Mouse (Mus musculus) lung, embryonic 14.5 days (tissue): ENCODE measurements at regions not wholly inside any gene's neighbourhood (a gene's known extent, or its start where the extent isn't known, plus 50 kb on each side); places are given as distances from the start of the nearest gene placed in this dataset.

Experiments
- ATAC-seq: fragments of 200-750 bp; cut with Nextera tagmentation; 2 replicates; pipeline ENCODE4 v1.8.0; 2017; ENCODE audit warnings: mild to moderate bottlenecking, moderate TSS enrichment, moderate library complexity; ENCODE audit not compliant: insufficient read depth
- DNase-seq: peaks from one replicate; pipeline ENCODE4 v3.0.0-alpha.2; 2015
- H3K27ac ChIP-seq: fragments of 300-500 bp; sonication (generic); 2 replicates; pipeline ENCODE4 v1.5.1; 2014; ENCODE audit warnings: low read depth, mild to moderate bottlenecking, moderate library complexity
- H3K27me3 ChIP-seq: fragments of 300-500 bp; sonication (generic); 2 replicates; pipeline ENCODE4 v1.6.1; 2014; ENCODE audit warnings: low read length, control low read depth; ENCODE audit not compliant: insufficient read depth
- H3K36me3 ChIP-seq: fragments of 300-500 bp; sonication (generic); 2 replicates; pipeline ENCODE4 v1.6.1; 2014; ENCODE audit warnings: control low read depth; ENCODE audit not compliant: insufficient read depth
- H3K4me1 ChIP-seq: fragments of 300-500 bp; sonication (generic); 2 replicates; pipeline ENCODE4 v1.6.1; 2014; ENCODE audit warnings: antibody characterized with exemption, control low read depth; ENCODE audit not compliant: insufficient read depth
- H3K4me2 ChIP-seq: fragments of 300-500 bp; sonication (generic); 2 replicates; pipeline ENCODE4 v1.6.1; 2014; ENCODE audit warnings: mild to moderate bottlenecking
- H3K4me3 ChIP-seq: fragments of 300-500 bp; sonication (generic); 2 replicates; pipeline ENCODE4 v1.5.1; 2014; ENCODE audit warnings: low read depth, low read length
- H3K9ac ChIP-seq: fragments of 300-500 bp; sonication (generic); 2 replicates; pipeline ENCODE4 v1.6.1; 2014
- H3K9me3 ChIP-seq: fragments of 300-500 bp; sonication (generic); 2 replicates; pipeline ENCODE4 v1.6.1; 2016; ENCODE audit warnings: low read depth, low read length, control low read depth
- CTCF ChIP-seq: IDR thresholded peaks from 2 replicates; pipeline ENCODE4 v1.5.1; 2016; ENCODE audit warnings: antibody characterized with exemption, low read depth
- WGBS: fragments of 180-500 bp; shearing (Covaris S2); extraction: QIAGEN DNeasy Blood & Tissue Kit; methylation state at CpG from one replicate; pipeline ENCODE4 v1.1.7; 2014; 5-methylcytosine and 5-hydroxymethylcytosine counted together

- no peaks in the 10 kb centered on the region for H3K4me1 ChIP-seq
- no peak overlapping the region for H3K27ac ChIP-seq
- WGBS = 70% methylated on average over 9 of the region's 9 CpGs
- no peak for TF ChIP-seq CTCF
- H3K9ac ChIP-seq = no peak overlapping the region
- ATAC-seq (no peak), DNase-seq (no peak)
- H3K36me3 ChIP-seq = no peaks in the 10 kb centered on the region
- H3K4me2 ChIP-seq = no peak overlapping the region
- H3K4me3 ChIP-seq = no peak overlapping the region
- H3K9me3 ChIP-seq = no peaks in the 10 kb centered on the region
- no peaks in the 10 kb centered on the region for H3K27me3 ChIP-seq
Observed at GRCm38 (mm10) chr9:32005348-32005747, 92.1 kb upstream of the Barx2 start.

- H3K36me3 ChIP-seq = no peaks in the 10 kb centered on the region
- no peaks in the 10 kb centered on the region for H3K9me3 ChIP-seq
- no peaks in the 10 kb centered on the region for H3K4me1 ChIP-seq
- no peak overlapping the region for H3K4me2 ChIP-seq
- no peak for TF ChIP-seq CTCF
- no peak overlapping the region for H3K27ac ChIP-seq
- DNase-seq (no peak), ATAC-seq (no peak)
- WGBS = 44% methylated on average over 4 of the region's 4 CpGs
- H3K4me3 ChIP-seq = no peak overlapping the region
- no peak overlapping the region for H3K9ac ChIP-seq
- no peaks in the 10 kb centered on the region for H3K27me3 ChIP-seq
Observed at GRCm38 (mm10) chr9:32006350-32006749, 93.1 kb upstream of the Barx2 start.

GRCm38 (mm10) chr9:32010953-32011770, 97.9 kb upstream of the Barx2 start:
- H3K9ac ChIP-seq = no peak overlapping the region
- H3K9me3 ChIP-seq = no peaks in the 10 kb centered on the region
- no peak overlapping the region for H3K4me3 ChIP-seq
- ATAC-seq (peak; percentile 92), DNase-seq (peak; percentile 83)
- H3K36me3 ChIP-seq = no peaks in the 10 kb centered on the region
- no peak for TF ChIP-seq CTCF
- no peaks in the 10 kb centered on the region for H3K27me3 ChIP-seq
- H3K27ac ChIP-seq = peak overlapping the region; percentile 14; the same call in 1 of the 2 replicates
- H3K4me2 ChIP-seq = no peak overlapping the region
- peaks cover 3% of the 10 kb centered on the region; the same call in 1 of the 2 replicates for H3K4me1 ChIP-seq
- WGBS = 15% methylated on average over 11 of the region's 11 CpGs

GRCm38 (mm10) chr9:32016286-32016685, 99.7 kb upstream of the Arhgap32 start:
- H3K9ac ChIP-seq = no peak overlapping the region
- peaks cover 7% of the 10 kb centered on the region for H3K4me1 ChIP-seq
- H3K4me3 ChIP-seq = no peak overlapping the region
- DNase-seq (no peak), ATAC-seq (no peak)
- no peak for TF ChIP-seq CTCF
- no peaks in the 10 kb centered on the region for H3K9me3 ChIP-seq
- WGBS = 56% methylated on average over 4 of the region's 4 CpGs
- H3K36me3 ChIP-seq = no peaks in the 10 kb centered on the region
- no peak overlapping the region for H3K27ac ChIP-seq
- H3K27me3 ChIP-seq = no peaks in the 10 kb centered on the region
- no peak overlapping the region for H3K4me2 ChIP-seq

GRCm38 (mm10) chr9:32018020-32018419, 97.9 kb upstream of the Arhgap32 start:
- no peak overlapping the region for H3K4me3 ChIP-seq
- peaks cover 4% of the 10 kb centered on the region; the same call in 1 of the 2 replicates for H3K4me1 ChIP-seq
- no peak for TF ChIP-seq CTCF
- H3K36me3 ChIP-seq = no peaks in the 10 kb centered on the region
- no peak overlapping the region for H3K4me2 ChIP-seq
- no peak for ATAC-seq
- no peak for DNase-seq
- no peak overlapping the region for H3K27ac ChIP-seq
- no peaks in the 10 kb centered on the region for H3K9me3 ChIP-seq
- no peaks in the 10 kb centered on the region for H3K27me3 ChIP-seq
- no peak overlapping the region for H3K9ac ChIP-seq

GRCm38 (mm10) chr9:32019786-32020185, 96.2 kb upstream of the Arhgap32 start:
- Histone ChIP-seq H3K4me3 (no peak overlapping the region), H3K36me3 (no peaks in the 10 kb centered on the region), H3K9ac (no peak overlapping the region), H3K27me3 (no peaks in the 10 kb centered on the region), H3K4me1 (peaks cover 4% of the 10 kb centered on the region; the same call in 1 of the 2 replicates), H3K27ac (no peak overlapping the region), H3K4me2 (no peak overlapping the region), H3K9me3 (no peaks in the 10 kb centered on the region)
- TF ChIP-seq CTCF = no peak
- DNase-seq (no peak), ATAC-seq (no peak)
- WGBS = 82% methylated on average over 5 of the region's 5 CpGs

- H3K27me3 ChIP-seq = no peaks in the 10 kb centered on the region
- H3K4me3 ChIP-seq = no peak overlapping the region
- 18% methylated on average over 13 of the region's 13 CpGs for WGBS
- TF ChIP-seq CTCF = no peak
- no peak overlapping the region for H3K9ac ChIP-seq
- peaks cover 4% of the 10 kb centered on the region; the same call in 1 of the 2 replicates for H3K4me1 ChIP-seq
- H3K27ac ChIP-seq = peak overlapping the region; percentile 56; the same call in 1 of the 2 replicates
- no peaks in the 10 kb centered on the region for H3K36me3 ChIP-seq
- ATAC-seq (0 out of 2 replicates have a peak, but pooled peaks have one; percentile 44), DNase-seq (peak; percentile 43)
- 0 out of 2 replicates have a peak overlapping the region, but pooled peaks have one; percentile 7 for H3K4me2 ChIP-seq
- H3K9me3 ChIP-seq = no peaks in the 10 kb centered on the region
Observed at GRCm38 (mm10) chr9:32020942-32021731, 94.8 kb upstream of the Arhgap32 start.
